Mouse (Mus musculus) Patski (cell line): ENCODE measurements around the gene Sec23ip. TPM values are rescaled to one million over a fixed set of nuclear protein-coding genes. Genes with fewer than 3 reads are reported as not detected.

ENCODE experiments used
- ATAC-seq: fragments of 100-300 bp; one replicate; pipeline ENCODE4 v1.8.0; 2021
- CTCF ChIA-PET: fragments of 350-600 bp; sonication (Branson Sonifier 250); formaldehyde crosslinking; loops from one replicate; lab custom pipeline; 2022; ENCODE audit warnings: inconsistent platforms; lab: Charles Lee
- POLR2A ChIA-PET: fragments of 350-600 bp; sonication (Branson Sonifier 250); formaldehyde crosslinking; loops from one replicate; lab custom pipeline; 2022; ENCODE audit warnings: antibody characterized with exemption, inconsistent platforms; lab: Charles Lee
- DNase-seq: peaks from one replicate; pipeline ENCODE4 v3.0.0-alpha.2; 2011; ENCODE audit warnings: low read depth, low spot score
- H3K27me3 ChIP-seq: fragments of 371-371 bp; one replicate; pipeline ENCODE4 v1.5.1; 2021
- CTCF ChIP-seq: fragments of 100-300 bp; IDR thresholded peaks from one replicate; pipeline ENCODE4 v1.5.1; 2021
- in situ Hi-C: fragments of 300-500 bp; cut with MboI; formaldehyde crosslinking; loops from 3 replicates; pipeline ENCODE4 v1.11.1; 2018; ENCODE audit warnings: low pct_unique_long_range_greater_than_20kb, mixed read lengths
- polyA plus RNA-seq: library from polyadenylated mRNA; unstranded; gene quantifications from one replicate; pipeline ENCODE4 v1.2.3, GENCODE M21; 2021

The Sec23ip gene
- polyA plus RNA-seq, 1 experiment from 2014 or later, result 37.0 TPM

- ATAC-seq, result no peak
- CTCF ChIA-PET, result interaction anchor here (6.0 kb wide), 1 partner anchor 13 kb away, joined by 39 read pairs; no protein-coding TSS in a partner anchor
- in situ Hi-C loops, result loop anchor here (25.0 kb wide), 1 partner anchor 101 kb away; no protein-coding TSS in a partner anchor
- DNase-seq, result no peak
- no peaks in the 10 kb centered on the region for H3K27me3 ChIP-seq
- TF ChIP-seq CTCF, result no peak
- POLR2A ChIA-PET, result no interaction called here
Observed at GRCm38 (mm10) chr7:128738041-128738440, 6.7 kb upstream of the Sec23ip start.

- TF ChIP-seq CTCF, result no peak
- POLR2A ChIA-PET, result no interaction called here
- DNase-seq (no peak), ATAC-seq (no peak)
- in situ Hi-C loops, result loop anchor here (25.0 kb wide), 1 partner anchor 102 kb away; no protein-coding TSS in a partner anchor
- H3K27me3 ChIP-seq, result no peaks in the 10 kb centered on the region
- CTCF ChIA-PET, result interaction anchor here (6.0 kb wide), 1 partner anchor 14 kb away, joined by 39 read pairs; no protein-coding TSS in a partner anchor
Observed at GRCm38 (mm10) chr7:128739116-128739461, 5.7 kb upstream of the Sec23ip start.

GRCm38 (mm10) chr7:128739462-128740277, 5.1 kb upstream of the Sec23ip start:
- in situ Hi-C loops, result loop anchor here (25.0 kb wide), 1 partner anchor 102 kb away; no protein-coding TSS in a partner anchor
- DNase-seq, result no peak
- H3K27me3 ChIP-seq, result no peaks in the 10 kb centered on the region
- ATAC-seq, result peak; percentile 45
- TF ChIP-seq CTCF, result no peak
- ChIA-PET CTCF (interaction anchor here (6.0 kb wide), 1 partner anchor 15 kb away, joined by 39 read pairs; no protein-coding TSS in a partner anchor), POLR2A (no interaction called here)

GRCm38 (mm10) chr7:128740334-128740733, 4.4 kb upstream of the Sec23ip start, which contains the start of gene Mcmbp:
Gene Mcmbp (minus strand): TSS chr7:128740495.
- peak; percentile 68 for ATAC-seq
- H3K27me3 ChIP-seq, result no peaks in the 10 kb centered on the region
- CTCF ChIA-PET, result interaction anchor here (6.0 kb wide), 1 partner anchor 15 kb away, joined by 39 read pairs; no protein-coding TSS in a partner anchor

GRCm38 (mm10) chr7:128743898-128744297, 845 bp upstream of the Sec23ip start:
- ChIA-PET POLR2A (no interaction called here), CTCF (no interaction called here)
- no peak for DNase-seq
- ATAC-seq, result no peak
- TF ChIP-seq CTCF, result no peak
- in situ Hi-C loops, result loop anchor here (25.0 kb wide), 1 partner anchor 107 kb away; no protein-coding TSS in a partner anchor
- no peaks in the 10 kb centered on the region for H3K27me3 ChIP-seq

More at GRCm38 (mm10) chr7:128740334-128740733, 4.4 kb upstream of the Sec23ip start, which contains the start of gene Mcmbp:
- no peak for DNase-seq
- in situ Hi-C loops, result loop anchor here (25.0 kb wide), 1 partner anchor 103 kb away; no protein-coding TSS in a partner anchor
- no peak for TF ChIP-seq CTCF
- POLR2A ChIA-PET, result no interaction called here

GRCm38 (mm10) chr7:128746151-128746550, 1.4 kb downstream of the Sec23ip start:
- TF ChIP-seq CTCF, result no peak
- in situ Hi-C loops, result loop anchor here (25.0 kb wide), 1 partner anchor 109 kb away; no protein-coding TSS in a partner anchor
- ChIA-PET POLR2A (interaction anchor here (0.7 kb wide), 1 partner anchor 432 kb away, joined by 3 read pairs; no protein-coding TSS in a partner anchor), CTCF (interaction anchor here (1.2 kb wide), 1 partner anchor 11 kb away, joined by 3 read pairs; no protein-coding TSS in a partner anchor)
- ATAC-seq (no peak), DNase-seq (no peak)
- no peaks in the 10 kb centered on the region for H3K27me3 ChIP-seq

- CTCF ChIA-PET, result no interaction called here
- DNase-seq (no peak), ATAC-seq (no peak)
- no peaks in the 10 kb centered on the region for H3K27me3 ChIP-seq
- POLR2A ChIA-PET, result no interaction called here
- no peak for TF ChIP-seq CTCF
- in situ Hi-C loops, result loop anchor here (25.0 kb wide), 1 partner anchor 111 kb away; no protein-coding TSS in a partner anchor
Observed at GRCm38 (mm10) chr7:128748758-128749157, 4.0 kb downstream of the Sec23ip start.

GRCm38 (mm10) chr7:128750296-128750695, 5.6 kb downstream of the Sec23ip start:
- TF ChIP-seq CTCF, result no peak
- ATAC-seq (no peak), DNase-seq (no peak)
- in situ Hi-C loops, result no loop called here
- ChIA-PET POLR2A (no interaction called here), CTCF (no interaction called here)
- no peaks in the 10 kb centered on the region for H3K27me3 ChIP-seq

GRCm38 (mm10) chr7:128752012-128752411, 7.3 kb downstream of the Sec23ip start:
- ATAC-seq, result no peak
- no peaks in the 10 kb centered on the region for H3K27me3 ChIP-seq
- ChIA-PET POLR2A (no interaction called here), CTCF (no interaction called here)
- no peak for DNase-seq
- TF ChIP-seq CTCF, result no peak
- in situ Hi-C loops, result no loop called here

GRCm38 (mm10) chr7:128755396-128755795, 10.7 kb downstream of the Sec23ip start:
- ChIA-PET CTCF (no interaction called here), POLR2A (interaction anchor here (1.0 kb wide), 1 partner anchor 10 kb away, joined by 4 read pairs; no protein-coding TSS in a partner anchor)
- DNase-seq (no peak), ATAC-seq (no peak)
- no peak for TF ChIP-seq CTCF
- no peaks in the 10 kb centered on the region for H3K27me3 ChIP-seq
- in situ Hi-C loops, result no loop called here
